Mouse (Mus musculus): Measurements from ENCODE around the gene Pde10a. TPM values are rescaled to one million over a fixed set of nuclear protein-coding genes. Genes with fewer than 3 reads are reported as not detected.

The Pde10a gene
- polyA plus RNA-seq, 1 experiment from 2014 or later: 12.7 TPM

GRCm38 (mm10) chr17:8870848-8871247, 345.7 kb downstream of the Pde10a start:
- WGBS: 78% methylated on average over 7 of the region's 7 CpGs
- no peaks in the 10 kb centered on the region for H3K36me3 ChIP-seq
- no peak overlapping the region for H3K27ac ChIP-seq
- H3K27me3 ChIP-seq: no peaks in the 10 kb centered on the region
- no peak overlapping the region for H3K9ac ChIP-seq (replicated peaks)
- no peak overlapping the region for H3K4me3 ChIP-seq (replicated peaks)
- H3K4me2 ChIP-seq (replicated peaks): no peak overlapping the region
- H3K9me3 ChIP-seq: no peaks in the 10 kb centered on the region
- ATAC-seq: no peak
- H3K4me1 ChIP-seq (replicated peaks): peaks cover 21% of the 10 kb centered on the region

GRCm38 (mm10) chr17:8871396-8871795, 346.2 kb downstream of the Pde10a start:
- Histone ChIP-seq H3K4me2 (replicated peaks) (no peak overlapping the region), H3K27me3 (no peaks in the 10 kb centered on the region), H3K4me3 (replicated peaks) (no peak overlapping the region), H3K4me1 (replicated peaks) (peaks cover 21% of the 10 kb centered on the region), H3K27ac (no peak overlapping the region), H3K9me3 (no peaks in the 10 kb centered on the region), H3K36me3 (no peaks in the 10 kb centered on the region), H3K9ac (replicated peaks) (no peak overlapping the region)
- no peak for ATAC-seq
- 86% methylated on average over 7 of the region's 7 CpGs for WGBS

- H3K9ac ChIP-seq (replicated peaks): no peak overlapping the region
- peaks cover 21% of the 10 kb centered on the region for H3K4me1 ChIP-seq (replicated peaks)
- H3K9me3 ChIP-seq: no peaks in the 10 kb centered on the region
- H3K36me3 ChIP-seq: no peaks in the 10 kb centered on the region
- 51% methylated on average over 12 of the region's 12 CpGs for WGBS
- H3K4me2 ChIP-seq (replicated peaks): 0 out of 2 replicates have a peak overlapping the region, but pooled peaks have one; percentile 0
- peak; percentile 69 for ATAC-seq
- H3K27ac ChIP-seq: peak overlapping the region; percentile 54
- no peaks in the 10 kb centered on the region for H3K27me3 ChIP-seq
- H3K4me3 ChIP-seq (replicated peaks): no peak overlapping the region
These were observed 346.9 kb downstream of the Pde10a start for GRCm38 (mm10) chr17:8871997-8872593.

GRCm38 (mm10) chr17:8872611-8873010, 347.4 kb downstream of the Pde10a start:
- H3K4me3 ChIP-seq (replicated peaks): no peak overlapping the region
- H3K4me2 ChIP-seq (replicated peaks): no peak overlapping the region
- H3K4me1 ChIP-seq (replicated peaks): peaks cover 18% of the 10 kb centered on the region
- H3K27ac ChIP-seq: peak overlapping the region; percentile 54
- H3K27me3 ChIP-seq: no peaks in the 10 kb centered on the region
- H3K36me3 ChIP-seq: no peaks in the 10 kb centered on the region
- no peaks in the 10 kb centered on the region for H3K9me3 ChIP-seq
- peak; percentile 20; the same call in 1 of the 2 replicates for ATAC-seq
- H3K9ac ChIP-seq (replicated peaks): no peak overlapping the region
- WGBS: 55% methylated on average over 8 of the region's 8 CpGs

- Histone ChIP-seq H3K4me2 (replicated peaks) (no peak overlapping the region), H3K36me3 (no peaks in the 10 kb centered on the region), H3K9ac (replicated peaks) (no peak overlapping the region), H3K9me3 (no peaks in the 10 kb centered on the region), H3K27me3 (no peaks in the 10 kb centered on the region), H3K4me3 (replicated peaks) (no peak overlapping the region), H3K4me1 (replicated peaks) (peaks cover 12% of the 10 kb centered on the region), H3K27ac (no peak overlapping the region)
- 67% methylated on average over 1 of the region's 1 CpGs for WGBS
- ATAC-seq: no peak
These were observed 352.9 kb downstream of the Pde10a start for GRCm38 (mm10) chr17:8878056-8878455.

GRCm38 (mm10) chr17:8881711-8882110, 356.5 kb downstream of the Pde10a start:
- H3K36me3 ChIP-seq: no peaks in the 10 kb centered on the region
- no peak overlapping the region for H3K4me3 ChIP-seq (replicated peaks)
- H3K4me1 ChIP-seq (replicated peaks): peaks cover 32% of the 10 kb centered on the region
- H3K9ac ChIP-seq (replicated peaks): no peak overlapping the region
- no peak for ATAC-seq
- no peak overlapping the region for H3K4me2 ChIP-seq (replicated peaks)
- H3K27ac ChIP-seq: no peak overlapping the region
- H3K9me3 ChIP-seq: no peaks in the 10 kb centered on the region
- 93% methylated on average over 6 of the region's 6 CpGs for WGBS
- H3K27me3 ChIP-seq: no peaks in the 10 kb centered on the region

- Histone ChIP-seq H3K4me1 (replicated peaks) (peaks cover 49% of the 10 kb centered on the region), H3K9me3 (no peaks in the 10 kb centered on the region), H3K36me3 (no peaks in the 10 kb centered on the region), H3K27me3 (no peaks in the 10 kb centered on the region), H3K9ac (replicated peaks) (no peak overlapping the region), H3K4me2 (replicated peaks) (no peak overlapping the region), H3K4me3 (replicated peaks) (no peak overlapping the region), H3K27ac (no peak overlapping the region)
- no peak for ATAC-seq
- 61% methylated on average over 5 of the region's 5 CpGs for WGBS
These were observed 359.5 kb downstream of the Pde10a start for GRCm38 (mm10) chr17:8884691-8885090.

- H3K36me3 ChIP-seq: no peaks in the 10 kb centered on the region
- H3K4me2 ChIP-seq (replicated peaks): no peak overlapping the region
- H3K4me3 ChIP-seq (replicated peaks): no peak overlapping the region
- no peak for ATAC-seq
- WGBS: 60% methylated on average over 6 of the region's 6 CpGs
- peaks cover 39% of the 10 kb centered on the region for H3K4me1 ChIP-seq (replicated peaks)
- H3K9me3 ChIP-seq: no peaks in the 10 kb centered on the region
- H3K27ac ChIP-seq: no peak overlapping the region
- no peaks in the 10 kb centered on the region for H3K27me3 ChIP-seq
- H3K9ac ChIP-seq (replicated peaks): no peak overlapping the region
These were observed 360.7 kb downstream of the Pde10a start for GRCm38 (mm10) chr17:8885830-8886229.

GRCm38 (mm10) chr17:8888105-8888504, 362.9 kb downstream of the Pde10a start:
- Histone ChIP-seq H3K27me3 (no peaks in the 10 kb centered on the region), H3K9me3 (no peaks in the 10 kb centered on the region), H3K36me3 (no peaks in the 10 kb centered on the region), H3K9ac (replicated peaks) (no peak overlapping the region; the same call in 1 of the 2 replicates), H3K4me3 (replicated peaks) (no peak overlapping the region), H3K4me1 (replicated peaks) (peaks cover 43% of the 10 kb centered on the region), H3K27ac (0 out of 2 replicates have a peak overlapping the region, but pooled peaks have one; percentile 41), H3K4me2 (replicated peaks) (no peak overlapping the region)
- WGBS: 74% methylated on average over 9 of the region's 9 CpGs
- no peak for ATAC-seq

GRCm38 (mm10) chr17:8888639-8889038, 363.5 kb downstream of the Pde10a start:
- Histone ChIP-seq H3K27me3 (no peaks in the 10 kb centered on the region), H3K9me3 (no peaks in the 10 kb centered on the region), H3K36me3 (no peaks in the 10 kb centered on the region), H3K9ac (replicated peaks) (no peak overlapping the region), H3K4me3 (replicated peaks) (no peak overlapping the region), H3K4me1 (replicated peaks) (peaks cover 43% of the 10 kb centered on the region), H3K27ac (no peak overlapping the region), H3K4me2 (replicated peaks) (no peak overlapping the region)
- 75% methylated on average over 5 of the region's 5 CpGs for WGBS
- ATAC-seq: no peak

- 86% methylated on average over 13 of the region's 13 CpGs for WGBS
- H3K9me3 ChIP-seq: no peaks in the 10 kb centered on the region
- H3K27me3 ChIP-seq: no peaks in the 10 kb centered on the region
- no peak for ATAC-seq
- H3K4me2 ChIP-seq (replicated peaks): no peak overlapping the region
- peaks cover 25% of the 10 kb centered on the region for H3K4me1 ChIP-seq (replicated peaks)
- no peak overlapping the region for H3K4me3 ChIP-seq (replicated peaks)
- H3K9ac ChIP-seq (replicated peaks): no peak overlapping the region
- H3K36me3 ChIP-seq: no peaks in the 10 kb centered on the region
- no peak overlapping the region for H3K27ac ChIP-seq
These were observed 367.2 kb downstream of the Pde10a start for GRCm38 (mm10) chr17:8892193-8892985.

- Histone ChIP-seq H3K4me3 (replicated peaks) (no peak overlapping the region), H3K4me2 (replicated peaks) (no peak overlapping the region), H3K9ac (replicated peaks) (no peak overlapping the region), H3K27ac (no peak overlapping the region), H3K36me3 (peaks cover 5% of the 10 kb centered on the region; the same call in 1 of the 2 replicates), H3K9me3 (no peaks in the 10 kb centered on the region), H3K4me1 (replicated peaks) (peaks cover 11% of the 10 kb centered on the region; the same call in 1 of the 2 replicates), H3K27me3 (no peaks in the 10 kb centered on the region)
- WGBS: 75% methylated on average over 14 of the region's 14 CpGs
- ATAC-seq: no peak
These were observed 370.8 kb downstream of the Pde10a start for GRCm38 (mm10) chr17:8895991-8896390.
